Mouse (Mus musculus): ENCODE measurements around the gene Kcnab3. TPM values are rescaled to one million over a fixed set of nuclear protein-coding genes. Genes with fewer than 3 reads are reported as not detected.

The Kcnab3 gene
- polyA plus RNA-seq, 1 experiment from 2014 or later: 0.20 TPM

DNA sequence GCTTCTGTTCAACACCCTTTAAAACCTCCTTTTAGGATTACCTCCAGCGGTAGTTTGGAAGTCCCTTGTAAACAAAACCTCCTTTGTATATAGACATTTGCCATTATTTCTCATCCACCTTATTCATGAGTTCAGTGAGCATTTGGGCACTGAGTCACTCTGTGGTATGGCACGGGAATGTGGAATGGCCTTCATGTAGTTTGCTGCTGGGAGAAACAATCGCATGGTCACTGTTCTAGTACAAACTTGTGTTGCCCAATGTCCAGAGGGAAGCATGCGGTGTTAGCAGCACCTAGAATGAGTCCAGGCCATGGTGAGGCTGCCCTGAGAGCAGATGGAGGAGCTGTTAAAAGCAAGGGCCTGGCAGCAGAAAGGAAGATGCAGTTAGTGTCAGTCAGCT lies 8.7 kb downstream of the Kcnab3 start:
- DNase-seq (no peak), ATAC-seq (no peak)
- no peak overlapping the region for H3K4me2 ChIP-seq (ENCODE audit: low read depth, low read length)
- H3K4me1 ChIP-seq (ENCODE audit: insufficient read depth): peaks cover 12% of the 10 kb centered on the region
- H3K4me3 ChIP-seq (ENCODE audit: low read depth, low read length): no peak overlapping the region
- no peaks in the 10 kb centered on the region for H3K9me3 ChIP-seq (ENCODE audit: low read length)
- H3K9ac ChIP-seq (replicated peaks): no peak overlapping the region
- H3K36me3 ChIP-seq (replicated peaks; ENCODE audit: insufficient read depth, low read length): no peaks in the 10 kb centered on the region
- no peak for TF ChIP-seq CTCF (IDR thresholded peaks at IDR 0.05; ENCODE audit: low read depth)
- no peak for TF ChIP-seq EP300 (IDR thresholded peaks at IDR 0.05; ENCODE audit: low read depth)
- H3K27me3 ChIP-seq (ENCODE audit: insufficient read depth, low read length): peaks cover 16% of the 10 kb centered on the region; the same call in 1 of the 2 replicates
- no peak overlapping the region for H3K27ac ChIP-seq (ENCODE audit: low read depth)
- 66% methylated on average over 4 of the region's 4 CpGs for WGBS (ENCODE audit: insufficient replicate concordance)

- Histone ChIP-seq H3K4me3 (ENCODE audit: low read depth, low read length) (peak within 1 kb of the TSS; percentile 51), H3K36me3 (replicated peaks; ENCODE audit: insufficient read depth, low read length) (0 out of 2 replicates have a peak, but pooled peaks cover 8% of the 10 kb centered on the region), H3K4me2 (ENCODE audit: low read depth, low read length) (peak within 1 kb of the TSS; percentile 82), H3K27me3 (ENCODE audit: insufficient read depth, low read length) (peaks cover 18% of the 10 kb centered on the region), H3K27ac (ENCODE audit: low read depth) (no peak within 1 kb of the TSS), H3K9ac (replicated peaks) (peak within 1 kb of the TSS; percentile 26; the same call in 1 of the 2 replicates), H3K9me3 (ENCODE audit: low read length) (no peaks in the 10 kb centered on the region), H3K4me1 (ENCODE audit: insufficient read depth) (peaks cover 16% of the 10 kb centered on the region)
- ATAC-seq: peak; percentile 73
- TF ChIP-seq EP300 (IDR thresholded peaks at IDR 0.05; ENCODE audit: low read depth): no peak
- TF ChIP-seq CTCF (IDR thresholded peaks at IDR 0.05; ENCODE audit: low read depth): no peak
- DNase-seq: peak; percentile 42
- WGBS (ENCODE audit: insufficient replicate concordance): 3% methylated on average over 97 of the region's 99 CpGs
Measured at GRCm38 (mm10) chr11:69340161-69341131, 14.4 kb downstream of the Kcnab3 start, which contains the start of gene Rnf227. Rnf227 (plus strand) TSS chr11:69340461.

DNA sequence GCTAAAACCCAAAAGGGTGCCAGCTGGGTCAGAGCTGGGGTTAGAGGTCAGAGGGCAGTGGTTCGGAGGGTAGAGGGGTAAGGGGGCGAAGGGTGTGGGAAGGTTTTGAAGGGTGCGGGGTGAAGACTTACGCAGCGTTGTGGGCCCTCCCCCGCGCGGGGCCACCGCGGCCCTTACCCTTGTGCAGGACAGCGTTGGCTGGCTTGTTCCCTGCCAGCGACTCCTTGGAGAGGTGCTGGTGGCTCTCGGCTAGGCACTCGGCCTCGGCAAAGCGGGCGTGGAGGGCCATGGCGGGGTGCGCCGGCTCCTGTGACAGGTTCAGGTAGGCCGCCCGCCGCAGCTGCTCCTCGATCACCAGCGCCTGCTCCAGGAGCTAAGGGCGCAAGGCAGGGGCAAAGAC lies 20.4 kb downstream of the Kcnab3 start:
- H3K27ac ChIP-seq (ENCODE audit: low read depth): no peak overlapping the region
- H3K4me3 ChIP-seq (ENCODE audit: low read depth, low read length): no peak overlapping the region
- ATAC-seq: no peak
- TF ChIP-seq EP300 (IDR thresholded peaks at IDR 0.05; ENCODE audit: low read depth) (no peak), CTCF (IDR thresholded peaks at IDR 0.05; ENCODE audit: low read depth) (no peak)
- H3K36me3 ChIP-seq (replicated peaks; ENCODE audit: insufficient read depth, low read length): peaks cover 36% of the 10 kb centered on the region
- 90% methylated on average over 26 of the region's 26 CpGs for WGBS (ENCODE audit: insufficient replicate concordance)
- no peak overlapping the region for H3K9ac ChIP-seq (replicated peaks)
- DNase-seq: no peak
- H3K4me1 ChIP-seq (ENCODE audit: insufficient read depth): no peaks in the 10 kb centered on the region
- no peaks in the 10 kb centered on the region for H3K9me3 ChIP-seq (ENCODE audit: low read length)
- H3K4me2 ChIP-seq (ENCODE audit: low read depth, low read length): no peak overlapping the region
- H3K27me3 ChIP-seq (ENCODE audit: insufficient read depth, low read length): no peaks in the 10 kb centered on the region

DNA sequence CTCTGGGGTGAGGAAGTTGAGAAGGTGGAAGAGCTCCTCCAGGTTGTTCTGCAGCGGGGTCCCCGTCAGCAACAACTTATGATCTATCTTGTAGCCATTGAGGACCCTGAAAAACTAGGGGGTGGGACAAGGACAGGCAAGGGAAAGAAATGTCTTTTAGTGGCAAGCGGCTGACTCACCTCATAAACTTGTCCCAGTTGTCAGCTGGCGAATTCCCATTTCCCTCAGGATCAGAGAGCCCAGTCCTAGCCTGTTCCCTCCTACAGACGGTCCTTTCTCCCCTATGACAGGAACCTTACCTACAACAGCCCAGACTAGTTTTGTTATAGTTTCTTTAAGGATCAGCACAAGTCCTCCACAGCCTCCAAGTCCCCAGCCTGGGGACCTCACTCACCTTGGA lies 30.5 kb downstream of the Kcnab3 start:
- no peak for DNase-seq
- H3K9ac ChIP-seq (replicated peaks): no peak overlapping the region
- H3K36me3 ChIP-seq (replicated peaks; ENCODE audit: insufficient read depth, low read length): peaks cover 49% of the 10 kb centered on the region
- no peaks in the 10 kb centered on the region for H3K27me3 ChIP-seq (ENCODE audit: insufficient read depth, low read length)
- no peak overlapping the region for H3K4me3 ChIP-seq (ENCODE audit: low read depth, low read length)
- H3K9me3 ChIP-seq (ENCODE audit: low read length): no peaks in the 10 kb centered on the region
- no peaks in the 10 kb centered on the region for H3K4me1 ChIP-seq (ENCODE audit: insufficient read depth)
- H3K4me2 ChIP-seq (ENCODE audit: low read depth, low read length): no peak overlapping the region
- TF ChIP-seq EP300 (IDR thresholded peaks at IDR 0.05; ENCODE audit: low read depth) (no peak), CTCF (IDR thresholded peaks at IDR 0.05; ENCODE audit: low read depth) (no peak)
- no peak for ATAC-seq
- WGBS (ENCODE audit: insufficient replicate concordance): 88% methylated on average over 5 of the region's 5 CpGs
- no peak overlapping the region for H3K27ac ChIP-seq (ENCODE audit: low read depth)

DNA sequence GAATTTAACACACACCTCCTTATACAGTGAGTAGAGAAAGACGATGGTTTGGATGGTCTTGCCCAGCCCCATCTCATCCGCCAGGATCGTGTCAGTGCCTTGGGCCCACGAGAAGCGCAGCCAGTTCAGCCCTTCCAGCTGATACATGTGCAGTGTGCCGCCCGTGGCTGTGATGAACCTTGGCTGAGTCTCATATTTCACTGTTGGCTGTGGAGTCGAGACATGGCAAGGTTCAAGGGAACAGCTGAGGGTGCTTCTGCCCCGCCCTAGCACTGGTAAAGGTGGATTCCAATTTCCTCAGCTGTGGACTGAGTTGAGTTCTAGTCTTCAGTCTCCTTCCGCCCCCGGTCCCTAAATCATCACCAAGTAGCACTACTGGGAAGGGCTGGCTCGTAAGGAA lies 31.6 kb downstream of the Kcnab3 start:
- peaks cover 48% of the 10 kb centered on the region for H3K36me3 ChIP-seq (replicated peaks; ENCODE audit: insufficient read depth, low read length)

DNA sequence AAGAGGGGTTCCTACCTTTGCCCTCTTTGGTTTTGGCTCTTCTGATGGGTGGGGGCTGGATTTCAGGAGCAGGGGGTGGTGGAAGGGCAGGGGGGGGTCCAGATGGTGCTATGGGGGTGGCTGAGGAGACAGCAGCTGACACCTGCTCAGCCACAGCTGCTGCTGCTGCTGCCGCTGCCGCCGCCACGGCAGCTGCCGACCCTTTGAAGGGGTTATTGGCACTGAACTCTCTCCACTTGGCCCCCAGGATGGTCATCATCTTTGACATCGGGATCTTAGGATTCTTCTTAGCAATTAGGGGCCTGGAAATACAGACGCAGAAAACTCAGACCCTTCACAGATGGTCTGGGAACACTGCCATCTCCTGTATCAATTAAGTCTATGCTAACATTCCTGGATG lies 36.0 kb downstream of the Kcnab3 start:
- no peak overlapping the region for H3K4me2 ChIP-seq (ENCODE audit: low read depth, low read length)
- peaks cover 1% of the 10 kb centered on the region; the same call in 1 of the 2 replicates for H3K27me3 ChIP-seq (ENCODE audit: insufficient read depth, low read length)
- 75% methylated on average over 7 of the region's 7 CpGs for WGBS (ENCODE audit: insufficient replicate concordance)
- no peak overlapping the region for H3K4me3 ChIP-seq (ENCODE audit: low read depth, low read length)
- no peak overlapping the region for H3K9ac ChIP-seq (replicated peaks)
- H3K36me3 ChIP-seq (replicated peaks; ENCODE audit: insufficient read depth, low read length): peaks cover 24% of the 10 kb centered on the region; the same call in 1 of the 2 replicates
- H3K27ac ChIP-seq (ENCODE audit: low read depth): no peak overlapping the region
- H3K4me1 ChIP-seq (ENCODE audit: insufficient read depth): peaks cover 27% of the 10 kb centered on the region
- ATAC-seq (no peak), DNase-seq (no peak)
- no peaks in the 10 kb centered on the region for H3K9me3 ChIP-seq (ENCODE audit: low read length)
- no peak for TF ChIP-seq CTCF (IDR thresholded peaks at IDR 0.05; ENCODE audit: low read depth)
- no peak for TF ChIP-seq EP300 (IDR thresholded peaks at IDR 0.05; ENCODE audit: low read depth)

More for the DNA sequence above, 31.6 kb downstream of the Kcnab3 start:
- no peak for ATAC-seq
- no peaks in the 10 kb centered on the region for H3K27me3 ChIP-seq (ENCODE audit: insufficient read depth, low read length)
- 83% methylated on average over 12 of the region's 12 CpGs for WGBS (ENCODE audit: insufficient replicate concordance)
- no peaks in the 10 kb centered on the region for H3K9me3 ChIP-seq (ENCODE audit: low read length)
- no peak overlapping the region for H3K27ac ChIP-seq (ENCODE audit: low read depth)
- H3K4me3 ChIP-seq (ENCODE audit: low read depth, low read length): no peak overlapping the region
- H3K9ac ChIP-seq (replicated peaks): no peak overlapping the region
- no peak overlapping the region for H3K4me2 ChIP-seq (ENCODE audit: low read depth, low read length)
- DNase-seq: no peak
- no peak for TF ChIP-seq EP300 (IDR thresholded peaks at IDR 0.05; ENCODE audit: low read depth)
- TF ChIP-seq CTCF (IDR thresholded peaks at IDR 0.05; ENCODE audit: low read depth): no peak
- 0 out of 2 replicates have a peak, but pooled peaks cover under 1% of the 10 kb centered on the region for H3K4me1 ChIP-seq (ENCODE audit: insufficient read depth)

All from liver, postnatal 0 days (tissue).